Mouse (Mus musculus): Measurements from ENCODE around the gene Zfp787.

Gene Zfp787

GRCm38 (mm10) chr7:6159604-6160003, 3.8 kb upstream of the Zfp787 start:
- H3K4me1 ChIP-seq (replicated peaks; ENCODE audit: low read depth, low read length): peaks cover 33% of the 10 kb centered on the region
- no peak for TF ChIP-seq NANOG (IDR thresholded peaks at IDR 0.05; ENCODE audit: borderline replicate concordance, low read length)
- no peak for TF ChIP-seq CTCF (conservative IDR thresholded peaks at IDR 0.05; ENCODE audit: low read length)
- TF ChIP-seq POU5F1 (IDR thresholded peaks at IDR 0.05; ENCODE audit: borderline replicate concordance, low read length): no peak
- H3K27me3 ChIP-seq (ENCODE audit: insufficient read depth, low read length): no peaks in the 10 kb centered on the region
- no peak overlapping the region for H3K4me3 ChIP-seq (replicated peaks; ENCODE audit: low read length)
- no peaks in the 10 kb centered on the region for H3K36me3 ChIP-seq (ENCODE audit: insufficient read depth, low read length)
- no peaks in the 10 kb centered on the region for H3K9me3 ChIP-seq (ENCODE audit: low read length)

DNA sequence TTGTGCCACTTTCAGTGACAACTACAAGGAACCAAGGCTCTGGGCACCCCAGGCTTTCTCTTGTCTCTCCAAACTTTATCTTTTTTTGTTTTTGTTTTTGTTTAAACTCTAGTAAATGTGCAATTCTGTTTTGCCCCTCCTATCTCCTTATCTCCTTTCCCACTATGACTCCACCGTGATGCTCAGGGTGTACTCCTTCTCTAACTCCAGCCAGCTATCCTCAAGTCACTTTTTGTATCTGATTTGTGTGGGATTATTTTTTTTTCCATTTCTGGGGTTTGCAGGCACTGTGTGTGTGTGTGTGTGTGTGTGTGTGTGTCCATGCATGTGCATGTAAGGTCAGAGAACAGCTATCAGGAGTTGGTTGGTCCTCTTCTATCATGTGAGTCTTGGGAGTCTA, 1.7 kb upstream of the Zfp787 start:
- Histone ChIP-seq H3K36me3 (ENCODE audit: insufficient read depth, low read length) (peaks cover 7% of the 10 kb centered on the region; the same call in 1 of the 2 replicates), H3K4me3 (replicated peaks; ENCODE audit: low read length) (no peak overlapping the region), H3K27me3 (ENCODE audit: insufficient read depth, low read length) (no peaks in the 10 kb centered on the region), H3K9me3 (ENCODE audit: low read length) (no peaks in the 10 kb centered on the region), H3K4me1 (replicated peaks; ENCODE audit: low read depth, low read length) (peaks cover 41% of the 10 kb centered on the region)
- TF ChIP-seq POU5F1 (IDR thresholded peaks at IDR 0.05; ENCODE audit: borderline replicate concordance, low read length) (no peak), CTCF (conservative IDR thresholded peaks at IDR 0.05; ENCODE audit: low read length) (no peak), NANOG (IDR thresholded peaks at IDR 0.05; ENCODE audit: borderline replicate concordance, low read length) (no peak)

DNA sequence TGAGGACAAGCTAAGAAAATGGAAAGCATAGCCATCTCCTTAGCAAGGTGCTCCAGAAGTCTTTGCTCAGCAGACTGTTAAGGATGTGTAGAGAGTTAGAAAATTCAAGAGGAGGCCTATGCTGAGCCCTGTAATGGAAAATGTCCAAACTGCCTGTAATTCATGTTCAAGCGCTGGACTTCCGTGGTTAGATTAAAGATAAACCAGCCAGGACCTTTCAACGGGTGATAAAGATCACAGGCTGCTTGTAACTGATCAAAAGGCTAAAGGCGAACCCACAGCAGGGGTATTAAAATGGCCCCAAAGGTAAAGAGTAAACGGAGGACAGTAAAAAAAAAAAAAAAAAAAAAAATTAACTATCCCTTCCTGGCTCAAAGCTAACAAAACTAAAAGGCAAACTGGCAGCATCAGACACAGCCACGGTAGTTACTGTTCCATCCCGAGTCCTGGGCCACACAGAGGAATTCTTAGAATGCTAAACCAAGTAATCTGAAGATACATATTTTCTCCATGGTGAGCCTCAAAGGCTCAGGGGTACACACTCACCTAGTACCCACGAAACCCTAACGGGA, 1.2 kb upstream of the Zfp787 start:
- Histone ChIP-seq H3K36me3 (ENCODE audit: insufficient read depth, low read length) (peaks cover 7% of the 10 kb centered on the region; the same call in 1 of the 2 replicates), H3K27me3 (ENCODE audit: insufficient read depth, low read length) (no peaks in the 10 kb centered on the region), H3K4me3 (replicated peaks; ENCODE audit: low read length) (peak overlapping the region; percentile 99), H3K9me3 (ENCODE audit: low read length) (no peaks in the 10 kb centered on the region), H3K4me1 (replicated peaks; ENCODE audit: low read depth, low read length) (peaks cover 39% of the 10 kb centered on the region)
- TF ChIP-seq CTCF (conservative IDR thresholded peaks at IDR 0.05; ENCODE audit: low read length): no peak
- no peak for TF ChIP-seq NANOG (IDR thresholded peaks at IDR 0.05; ENCODE audit: borderline replicate concordance, low read length)
- no peak for TF ChIP-seq POU5F1 (IDR thresholded peaks at IDR 0.05; ENCODE audit: borderline replicate concordance, low read length)

DNA sequence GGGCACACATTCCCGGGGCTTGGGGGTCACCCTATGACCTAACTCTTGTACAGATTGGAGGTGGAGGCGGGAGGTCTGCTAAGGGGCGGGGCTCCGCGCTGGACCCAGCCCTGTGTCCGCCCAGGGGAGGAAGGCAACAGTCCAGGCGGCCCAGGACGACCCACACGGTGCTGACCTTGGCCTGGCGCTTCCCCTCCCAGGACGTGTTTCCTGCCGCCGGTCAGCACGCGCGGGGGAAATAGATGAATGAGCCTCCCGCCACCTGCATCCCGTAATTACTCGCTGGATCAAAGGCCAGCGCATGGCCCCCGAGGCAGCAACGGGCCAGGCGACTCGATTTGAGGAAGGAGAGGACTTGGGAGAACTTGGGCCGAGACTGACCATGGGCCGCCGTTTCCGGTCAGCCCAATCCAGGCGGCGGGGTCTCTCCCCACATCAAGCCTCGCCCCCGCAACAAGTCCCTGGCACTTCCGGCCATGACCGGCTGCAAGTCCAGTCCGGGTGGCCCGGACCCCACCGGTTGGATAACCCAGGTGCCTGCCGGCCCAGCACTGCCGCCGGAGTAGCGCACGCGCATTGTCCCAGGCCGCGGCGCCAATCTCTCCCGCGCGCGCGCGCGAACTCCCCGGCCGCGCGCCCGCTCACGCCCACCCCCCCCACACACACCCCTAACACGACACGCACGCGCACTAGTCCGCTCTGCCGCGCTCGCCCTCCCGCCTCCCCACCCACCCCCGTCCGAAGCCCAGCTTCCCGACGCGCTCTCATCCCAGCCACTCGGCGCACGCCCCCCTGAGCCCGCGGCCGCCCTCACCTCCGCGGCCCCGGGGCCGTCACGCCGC, 545 bp downstream of the Zfp787 start:
- TF ChIP-seq CTCF (conservative IDR thresholded peaks at IDR 0.05; ENCODE audit: low read length) (no peak), POU5F1 (IDR thresholded peaks at IDR 0.05; ENCODE audit: borderline replicate concordance, low read length) (no peak), NANOG (IDR thresholded peaks at IDR 0.05; ENCODE audit: borderline replicate concordance, low read length) (no peak)
- Histone ChIP-seq H3K9me3 (ENCODE audit: low read length) (no peaks in the 10 kb centered on the region), H3K27me3 (ENCODE audit: insufficient read depth, low read length) (no peaks in the 10 kb centered on the region), H3K36me3 (ENCODE audit: insufficient read depth, low read length) (peaks cover 7% of the 10 kb centered on the region; the same call in 1 of the 2 replicates), H3K4me1 (replicated peaks; ENCODE audit: low read depth, low read length) (peaks cover 56% of the 10 kb centered on the region), H3K4me3 (replicated peaks; ENCODE audit: low read length) (peak overlapping the region; percentile 99)

DNA sequence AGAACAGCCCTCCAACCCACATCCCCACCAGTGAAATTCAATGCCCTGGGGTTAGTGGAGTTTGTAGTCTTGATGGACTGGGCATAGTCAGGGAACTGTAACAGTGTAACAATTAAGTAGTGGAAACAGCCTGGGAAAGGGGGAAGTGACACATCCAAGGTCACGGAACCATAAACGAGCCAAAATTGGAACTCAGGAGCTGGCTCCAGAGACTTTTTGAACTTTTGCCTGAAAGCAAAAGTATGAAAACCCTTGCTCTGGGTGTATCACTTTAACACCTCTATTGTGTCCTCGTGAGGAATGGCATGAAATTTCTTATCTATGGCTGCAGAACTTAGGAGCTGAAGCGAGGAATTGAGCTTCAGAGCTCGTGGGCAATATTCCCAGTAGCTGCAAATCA, 1.6 kb downstream of the Zfp787 start:
- peaks cover 66% of the 10 kb centered on the region for H3K4me1 ChIP-seq (replicated peaks; ENCODE audit: low read depth, low read length)
- H3K27me3 ChIP-seq (ENCODE audit: insufficient read depth, low read length): no peaks in the 10 kb centered on the region
- H3K4me3 ChIP-seq (replicated peaks; ENCODE audit: low read length): peak overlapping the region; percentile 99; the same call in 1 of the 2 replicates
- peaks cover 7% of the 10 kb centered on the region; the same call in 1 of the 2 replicates for H3K36me3 ChIP-seq (ENCODE audit: insufficient read depth, low read length)
- no peaks in the 10 kb centered on the region for H3K9me3 ChIP-seq (ENCODE audit: low read length)
- TF ChIP-seq NANOG (IDR thresholded peaks at IDR 0.05; ENCODE audit: borderline replicate concordance, low read length) (no peak), POU5F1 (IDR thresholded peaks at IDR 0.05; ENCODE audit: borderline replicate concordance, low read length) (no peak), CTCF (conservative IDR thresholded peaks at IDR 0.05; ENCODE audit: low read length) (no peak)

GRCm38 (mm10) chr7:6153131-6153530, 2.7 kb downstream of the Zfp787 start:
- peaks cover 7% of the 10 kb centered on the region; the same call in 1 of the 2 replicates for H3K36me3 ChIP-seq (ENCODE audit: insufficient read depth, low read length)
- TF ChIP-seq POU5F1 (IDR thresholded peaks at IDR 0.05; ENCODE audit: borderline replicate concordance, low read length): no peak
- no peaks in the 10 kb centered on the region for H3K27me3 ChIP-seq (ENCODE audit: insufficient read depth, low read length)
- H3K9me3 ChIP-seq (ENCODE audit: low read length): no peaks in the 10 kb centered on the region
- peaks cover 76% of the 10 kb centered on the region for H3K4me1 ChIP-seq (replicated peaks; ENCODE audit: low read depth, low read length)
- H3K4me3 ChIP-seq (replicated peaks; ENCODE audit: low read length): no peak overlapping the region

GRCm38 (mm10) chr7:6152036-6152435, 3.8 kb downstream of the Zfp787 start:
- Histone ChIP-seq H3K27me3 (ENCODE audit: insufficient read depth, low read length) (no peaks in the 10 kb centered on the region), H3K4me1 (replicated peaks; ENCODE audit: low read depth, low read length) (peaks cover 83% of the 10 kb centered on the region), H3K9me3 (ENCODE audit: low read length) (no peaks in the 10 kb centered on the region), H3K4me3 (replicated peaks; ENCODE audit: low read length) (no peak overlapping the region), H3K36me3 (ENCODE audit: insufficient read depth, low read length) (peaks cover 17% of the 10 kb centered on the region)
- TF ChIP-seq NANOG (IDR thresholded peaks at IDR 0.05; ENCODE audit: borderline replicate concordance, low read length): no peak

GRCm38 (mm10) chr7:6151266-6151665, 4.5 kb downstream of the Zfp787 start:
- Histone ChIP-seq H3K4me3 (replicated peaks; ENCODE audit: low read length) (no peak overlapping the region), H3K9me3 (ENCODE audit: low read length) (no peaks in the 10 kb centered on the region)
- no peak for TF ChIP-seq CTCF (conservative IDR thresholded peaks at IDR 0.05; ENCODE audit: low read length)
- no peak for TF ChIP-seq NANOG (IDR thresholded peaks at IDR 0.05; ENCODE audit: borderline replicate concordance, low read length)
- TF ChIP-seq POU5F1 (IDR thresholded peaks at IDR 0.05; ENCODE audit: borderline replicate concordance, low read length): no peak

More at GRCm38 (mm10) chr7:6151266-6151665, 4.5 kb downstream of the Zfp787 start:
- peaks cover 19% of the 10 kb centered on the region for H3K36me3 ChIP-seq (ENCODE audit: insufficient read depth, low read length)
- no peaks in the 10 kb centered on the region for H3K27me3 ChIP-seq (ENCODE audit: insufficient read depth, low read length)
- peaks cover 82% of the 10 kb centered on the region for H3K4me1 ChIP-seq (replicated peaks; ENCODE audit: low read depth, low read length)
